Mouse (Mus musculus): ENCODE data around the gene Xpnpep3.

The Xpnpep3 gene

GRCm38 (mm10) chr15:81482966-81483365 is 83.0 kb downstream of the Xpnpep3 start:
- no peak for DNase-seq

GRCm38 (mm10) chr15:81483691-81484090 is 83.8 kb downstream of the Xpnpep3 start:
- DNase-seq: no peak

- no peak for DNase-seq
Observed at GRCm38 (mm10) chr15:81485483-81485882, 85.5 kb downstream of the Xpnpep3 start.

- DNase-seq: no peak
Observed at GRCm38 (mm10) chr15:81503466-81503865, 103.5 kb downstream of the Xpnpep3 start.

- DNase-seq: no peak
Observed at GRCm38 (mm10) chr15:81503995-81504394, 104.1 kb downstream of the Xpnpep3 start.
